Mouse (Mus musculus) R1 (cell line): ENCODE measurements around the gene Riok1.
A peak's percentile ranks its signal among the peaks of the same experiment; 100 is the strongest.

Source experiments
- DNase-seq: peaks from one replicate; pipeline ENCODE4 v3.0.0-alpha.2; 2018; ENCODE audit warnings: low read depth, low spot score

Gene Riok1

DNA sequence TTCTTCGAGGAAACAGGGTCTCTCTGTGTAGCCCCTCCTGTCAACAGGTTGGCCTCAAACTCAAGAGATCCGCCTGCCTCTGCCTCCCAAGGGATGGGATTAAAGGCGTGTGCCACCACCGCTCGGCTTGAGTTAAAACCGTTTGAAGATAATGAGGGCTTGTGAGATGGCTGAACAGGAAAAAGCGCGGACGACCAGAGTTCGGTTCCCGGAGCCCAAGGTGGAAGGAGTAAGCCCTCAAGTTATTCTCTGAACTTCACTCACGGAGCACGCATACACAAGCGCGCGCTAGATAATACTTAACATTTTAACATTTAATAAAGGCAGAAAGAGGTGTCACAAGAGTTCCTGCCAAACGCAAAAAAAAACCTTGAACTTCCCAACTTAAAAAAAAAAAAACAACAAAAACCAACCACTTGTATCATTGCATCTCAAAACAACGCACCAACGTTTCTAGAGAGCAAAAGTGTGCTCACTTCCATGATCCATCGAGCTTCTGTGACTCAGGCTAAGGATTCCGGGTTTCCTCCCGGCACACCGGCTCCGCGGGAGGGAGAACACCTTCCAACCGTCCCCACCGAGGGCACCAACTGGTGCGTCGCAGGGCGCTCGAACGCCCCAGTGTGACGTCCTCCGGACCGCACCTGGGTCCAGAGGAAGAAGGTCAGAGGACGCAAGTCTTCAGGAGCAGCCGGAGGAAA is at the start of gene Riok1:
Riok1 (plus strand) TSS at position 653 of the 701 bp plus-strand sequence.
- peak; percentile 34 for DNase-seq

DNA sequence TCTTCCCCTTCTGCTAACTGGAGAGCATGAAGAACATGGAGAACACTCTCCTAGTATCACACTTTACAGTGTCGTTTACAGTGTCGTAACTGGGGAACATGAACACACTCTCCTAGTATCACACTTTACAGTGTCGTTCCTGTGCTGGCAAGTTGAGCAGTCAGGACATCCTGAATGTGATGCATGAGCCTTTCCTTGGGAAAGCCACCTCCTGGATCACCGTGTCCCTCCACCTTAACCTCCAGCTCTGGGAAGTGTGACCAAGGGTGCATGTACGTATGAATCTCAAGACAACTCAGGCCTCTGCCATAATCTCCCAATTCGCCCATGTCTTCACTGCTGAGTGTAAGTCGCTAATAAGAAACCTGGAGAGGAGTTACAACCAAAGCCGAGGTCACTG is 47.1 kb upstream of the Riok1 start:
- DNase-seq, result no peak

DNA sequence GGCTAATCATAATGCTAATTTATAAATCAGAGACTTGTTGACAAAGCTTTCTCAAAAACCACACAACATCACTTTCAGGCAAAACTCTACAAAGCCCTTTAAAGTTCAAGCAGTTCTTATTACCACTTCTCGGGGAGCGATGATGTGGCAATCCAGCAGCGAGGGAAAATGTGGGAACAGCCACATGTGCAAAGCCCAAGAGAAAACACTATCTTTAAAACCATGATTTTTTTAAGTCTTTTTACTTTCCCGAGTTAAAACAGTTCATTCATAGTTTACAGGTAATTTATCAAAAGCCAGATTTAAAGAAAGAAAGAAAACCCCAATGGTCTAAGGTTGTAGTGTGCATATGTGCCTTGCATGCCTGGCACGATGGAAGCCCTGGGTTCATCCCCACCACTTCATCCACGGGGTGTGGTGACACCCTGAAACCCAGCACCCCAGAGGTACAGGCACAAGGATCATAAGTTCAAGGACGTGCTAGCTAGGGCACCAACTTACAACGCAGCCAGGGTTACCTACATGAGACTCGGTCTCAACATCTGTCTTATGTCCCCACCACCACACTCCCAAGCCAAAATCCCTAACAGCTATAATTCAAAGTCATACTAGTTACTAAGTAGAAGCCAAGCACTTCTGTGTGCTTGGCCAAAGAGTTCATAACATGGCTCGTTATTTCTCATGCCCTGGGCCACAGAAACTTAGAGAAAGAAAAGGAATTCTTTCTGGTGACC is 44.0 kb upstream of the Riok1 start:
- no peak for DNase-seq

DNA sequence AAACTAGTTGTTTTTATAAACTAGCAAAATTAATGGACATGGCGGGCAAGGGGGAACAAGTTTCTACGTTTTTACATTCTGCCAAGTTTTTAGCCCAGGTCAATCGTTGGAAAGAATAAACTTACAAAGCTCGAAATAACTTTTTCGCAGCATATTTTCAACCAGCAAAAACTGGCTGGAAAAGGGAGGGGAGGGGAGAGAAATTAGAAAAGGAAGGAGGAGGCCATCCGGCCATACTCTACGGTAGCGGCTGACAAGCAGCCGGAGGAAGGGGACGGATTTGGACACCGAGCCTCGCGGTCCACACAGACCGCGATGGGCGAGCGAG is 43.5 kb upstream of the Riok1 start:
- DNase-seq, result no peak

DNA sequence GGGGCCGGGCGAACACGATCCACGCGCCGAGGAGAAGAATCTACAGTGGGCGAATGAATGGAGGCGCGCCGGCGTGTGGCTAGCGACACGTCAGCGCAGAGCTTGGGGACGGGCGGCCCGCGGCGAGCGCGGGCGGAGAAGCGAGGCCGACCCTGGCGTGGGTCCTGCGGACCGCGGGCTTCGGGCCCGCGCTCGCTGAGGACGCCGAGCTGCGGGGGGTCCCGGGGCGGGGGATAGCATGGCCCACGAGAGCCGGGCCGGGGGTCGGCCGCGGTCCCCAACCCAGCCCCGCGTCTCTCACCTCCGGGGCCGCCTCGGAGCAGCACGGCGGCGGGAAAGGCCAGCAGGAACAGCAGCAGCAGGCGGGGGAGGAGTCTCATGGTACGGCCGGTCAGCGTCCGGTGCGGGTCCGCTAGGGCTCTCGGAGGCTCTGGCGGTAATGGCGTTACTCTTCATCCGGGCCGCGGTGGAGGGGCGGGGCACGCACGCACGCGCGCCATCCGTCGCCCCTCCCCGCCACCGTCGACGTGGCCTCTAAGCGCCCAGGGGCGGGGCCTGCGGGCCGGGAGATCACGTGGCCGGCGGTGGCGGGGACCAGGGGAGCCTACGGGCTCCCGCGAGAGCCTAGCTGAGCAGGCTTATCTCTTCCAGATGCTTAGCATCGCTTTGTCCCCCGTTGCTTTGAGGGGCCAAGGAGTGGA is 42.9 kb upstream of the Riok1 start, which contains the start of gene Ssr1:
Ssr1 (minus strand) TSS at position 514 of the 701 bp plus-strand sequence.
- peak; percentile 89 for DNase-seq

DNA sequence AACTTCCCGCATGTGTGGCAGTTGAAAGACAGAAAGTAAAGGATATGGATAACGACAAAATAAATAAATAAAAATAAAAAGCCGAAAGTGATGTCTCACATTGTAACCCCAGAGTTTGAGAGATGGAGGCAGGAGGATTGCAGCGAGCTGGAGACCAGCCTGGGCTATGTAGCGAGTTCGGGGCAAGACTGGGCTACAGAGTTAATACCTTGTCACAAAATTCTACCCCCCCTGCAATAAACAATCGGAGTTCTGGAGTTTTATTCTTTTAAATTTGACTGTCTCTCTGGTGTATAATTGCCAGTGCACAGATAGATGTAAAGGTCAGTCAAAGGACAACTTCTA is 42.4 kb upstream of the Riok1 start:
- no peak for DNase-seq

DNA sequence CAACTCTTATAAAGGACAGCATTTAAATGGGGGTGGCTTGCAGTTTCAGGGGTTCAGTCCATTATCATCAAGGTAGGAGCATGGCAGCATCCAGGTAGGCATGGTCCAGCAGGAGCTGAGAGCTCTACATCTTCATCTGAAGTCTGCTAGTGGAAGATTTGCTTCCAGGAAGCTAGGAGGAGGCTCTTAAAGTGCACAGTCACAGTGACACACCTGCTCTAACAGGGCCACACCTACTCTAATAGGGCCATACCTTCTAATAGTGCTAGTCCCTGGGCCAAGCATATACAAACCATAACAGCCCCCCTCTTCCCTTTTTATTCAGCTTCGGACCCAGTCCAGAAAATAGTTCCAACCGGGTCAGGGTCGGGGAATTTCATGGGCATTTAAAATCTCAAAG is 37.1 kb upstream of the Riok1 start:
- no peak for DNase-seq

DNA sequence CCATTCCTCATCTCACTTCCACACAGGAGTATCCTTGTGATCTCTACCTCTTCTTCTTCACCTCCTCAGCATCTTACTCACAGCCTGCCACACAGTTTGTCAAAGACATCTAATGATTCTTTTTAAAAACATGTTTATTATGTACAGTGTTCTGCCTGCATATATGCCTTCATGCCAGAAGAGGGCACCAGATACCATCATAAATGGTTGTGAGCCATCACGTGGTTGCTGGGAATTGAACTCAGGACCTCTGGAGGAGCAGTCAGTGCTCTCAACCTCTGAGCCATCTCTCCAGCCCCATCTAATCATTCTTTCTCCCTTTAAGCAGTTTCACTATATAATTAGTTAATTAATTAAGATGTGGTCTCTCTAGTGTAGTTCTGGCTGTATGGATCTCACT is 34.3 kb upstream of the Riok1 start:
- peak; percentile 39 for DNase-seq

DNA sequence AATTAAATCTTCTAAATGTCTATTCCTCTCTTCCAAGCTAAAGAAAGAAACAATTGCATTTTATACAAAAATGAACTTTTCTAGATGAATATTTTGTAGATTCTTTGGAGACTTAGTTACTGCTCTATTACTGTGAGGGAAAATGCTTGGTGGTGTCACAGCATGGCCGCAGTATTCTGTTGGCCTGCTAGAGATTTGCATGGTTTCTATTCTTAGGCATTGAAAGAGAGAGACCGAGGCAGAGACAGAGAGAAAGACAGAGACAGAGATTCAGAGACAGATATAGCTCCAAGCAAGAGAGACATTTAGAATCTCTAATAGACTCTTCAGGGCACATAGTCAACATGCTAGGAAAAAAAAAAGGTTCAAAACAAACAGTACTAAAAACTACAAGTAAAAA is 28.8 kb upstream of the Riok1 start:
- no peak for DNase-seq

DNA sequence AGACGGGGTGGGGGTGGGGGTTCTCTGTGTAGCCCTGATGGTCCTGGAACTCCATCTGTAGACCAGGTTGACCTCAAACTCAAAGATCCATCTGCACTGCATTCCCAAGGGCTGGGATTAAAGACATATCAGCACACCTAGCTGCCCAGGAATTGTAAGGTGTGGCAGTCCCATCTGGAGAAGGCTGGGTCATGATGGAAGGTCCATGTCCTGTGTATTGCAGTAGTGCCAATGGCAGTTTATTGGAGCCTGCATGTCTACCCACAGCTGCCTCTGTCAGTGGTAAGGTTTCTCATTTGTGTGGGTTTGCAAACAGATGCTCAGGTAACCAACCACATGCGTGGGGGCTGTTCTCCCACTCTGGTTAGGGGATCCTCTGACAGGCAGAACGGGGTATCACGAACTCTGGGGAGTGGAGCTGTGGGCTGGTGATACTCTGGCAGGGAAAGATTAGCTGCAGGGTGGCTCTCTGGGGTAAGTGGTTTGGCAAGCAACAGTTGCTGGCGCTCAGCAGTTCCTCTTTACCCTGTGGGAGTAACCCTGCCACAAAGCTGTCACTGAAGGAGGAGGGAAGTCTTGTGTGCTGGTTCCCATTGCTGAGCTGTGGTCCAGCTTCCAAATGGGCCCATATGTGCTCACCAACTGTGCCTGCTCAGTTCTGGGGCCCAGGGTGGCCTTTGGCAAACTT is 26.9 kb upstream of the Riok1 start:
- DNase-seq, result no peak

DNA sequence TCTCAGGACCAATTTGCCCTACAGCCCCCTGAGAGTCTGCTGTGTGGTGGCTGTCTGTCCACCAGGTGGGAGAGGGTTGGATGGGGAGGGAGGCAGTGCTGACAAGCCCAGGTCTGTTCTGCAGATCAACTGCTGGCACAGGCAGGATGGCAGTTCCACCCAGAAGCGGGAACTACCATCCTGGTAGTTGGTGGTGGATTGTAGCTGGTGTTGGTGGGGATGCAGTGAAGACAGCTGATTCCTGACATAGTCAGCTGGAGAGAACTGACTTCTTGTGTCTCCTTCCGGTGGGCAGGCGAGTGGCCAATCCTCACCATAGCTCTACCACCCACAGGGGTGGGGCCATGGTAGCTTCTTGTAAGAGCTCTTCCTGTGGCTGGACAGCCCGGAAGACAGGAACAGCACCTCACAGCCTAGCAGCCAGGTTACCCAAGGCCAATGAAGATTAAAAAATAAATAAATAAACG is 26.3 kb upstream of the Riok1 start:
- no peak for DNase-seq

DNA sequence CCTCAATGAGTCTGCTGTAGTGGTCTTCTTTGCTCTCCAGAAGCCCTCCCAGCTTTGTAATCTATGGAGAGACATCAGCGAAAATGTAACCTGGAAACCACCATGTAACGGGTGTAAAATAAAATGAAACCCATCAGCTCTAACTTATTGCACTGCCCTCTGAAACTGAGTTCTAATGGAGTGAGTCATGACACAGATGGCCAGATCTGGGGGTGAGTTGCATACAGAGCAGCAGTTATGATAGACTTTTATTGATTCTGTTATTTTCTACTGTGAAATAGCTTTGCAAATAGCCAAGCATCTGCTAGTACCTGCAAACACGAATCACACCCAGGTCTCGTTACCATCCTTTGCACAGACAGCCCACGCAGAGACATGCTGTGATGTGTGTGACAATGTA is 24.4 kb upstream of the Riok1 start:
- no peak for DNase-seq

DNA sequence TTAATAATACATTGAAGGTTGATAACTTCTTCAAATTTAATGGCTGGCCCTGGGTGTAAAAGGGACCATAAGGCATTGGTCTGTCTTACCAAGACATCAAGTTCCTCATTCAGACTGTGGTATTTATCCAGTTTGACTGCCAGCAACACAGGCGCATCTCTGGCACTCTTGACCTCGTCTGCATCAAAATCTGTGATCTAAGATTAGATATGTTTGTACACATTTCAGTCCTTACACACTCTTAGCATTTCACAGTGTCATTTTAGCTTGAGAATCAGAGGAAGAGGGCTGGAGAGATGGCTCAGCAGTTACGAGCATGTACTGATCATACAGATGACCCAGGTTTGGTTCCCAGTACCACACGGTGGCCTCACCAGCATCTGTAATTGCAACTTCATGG is 21.2 kb upstream of the Riok1 start:
- DNase-seq, result no peak

DNA sequence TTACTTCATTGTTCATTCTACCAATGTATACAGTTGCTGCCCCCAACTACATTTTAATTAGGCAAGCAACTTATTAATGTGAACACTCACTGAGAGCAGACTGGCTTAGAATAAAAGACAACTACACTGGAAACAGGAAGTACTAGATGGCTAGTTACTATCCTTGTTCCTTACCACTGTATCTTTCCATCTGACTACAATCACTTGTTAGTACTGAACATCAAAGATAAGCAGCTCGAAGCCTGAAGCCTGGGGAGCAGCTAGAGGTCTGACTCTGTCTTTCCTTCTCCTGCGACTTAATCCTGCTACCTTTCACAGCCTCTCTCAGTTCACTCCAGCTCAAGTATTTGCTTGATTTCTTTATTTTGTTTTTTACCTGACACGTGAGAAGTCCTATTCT is 18.0 kb upstream of the Riok1 start:
- DNase-seq, result no peak

DNA sequence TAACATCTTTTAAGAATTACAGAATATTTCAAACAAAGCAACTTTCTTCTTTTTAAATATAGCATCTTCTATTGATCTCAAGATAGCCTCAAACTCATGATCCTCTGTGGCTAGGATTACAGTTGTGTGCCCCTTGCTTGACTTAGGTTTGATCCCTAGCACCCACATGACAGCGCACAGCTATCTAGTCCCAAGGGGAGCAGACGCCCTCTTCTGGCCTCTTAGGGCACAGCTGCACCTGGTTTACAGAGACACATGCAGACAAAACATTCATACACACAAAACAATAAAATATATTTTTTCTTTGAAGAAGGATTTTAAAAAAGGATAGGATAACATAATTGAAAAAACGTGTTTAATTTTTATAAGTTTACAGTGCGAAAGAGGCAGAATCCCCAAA is 10.9 kb upstream of the Riok1 start:
- DNase-seq, result peak; percentile 62

DNA sequence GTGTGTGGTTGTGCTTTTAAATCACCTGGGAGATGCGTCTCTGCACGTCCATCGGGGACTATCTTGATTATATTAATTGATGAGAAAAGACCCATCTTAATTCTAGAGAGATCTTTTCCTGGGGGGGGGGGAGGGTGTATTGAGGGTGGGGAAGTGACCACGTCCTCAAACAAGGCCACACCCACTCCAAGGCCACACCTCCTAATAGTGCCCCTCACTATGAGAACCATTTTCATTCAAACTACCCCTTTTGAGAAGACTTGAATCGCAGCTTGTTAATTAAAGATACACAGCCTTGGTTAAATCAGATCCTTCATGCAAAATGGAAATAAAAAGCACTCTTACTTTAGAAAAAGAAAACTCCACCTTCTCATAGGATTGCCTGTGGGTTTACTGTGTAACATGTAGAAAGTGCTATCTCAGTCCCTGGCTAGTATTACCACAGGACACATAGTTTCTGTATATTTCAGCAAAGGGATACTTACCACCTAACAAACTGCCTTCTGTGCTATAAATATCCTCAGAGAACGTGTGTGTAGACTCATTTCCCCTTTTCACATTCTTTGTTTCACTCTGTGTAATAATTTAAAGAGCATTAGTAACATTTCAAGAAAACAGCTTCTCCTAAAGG is 9.1 kb upstream of the Riok1 start:
- no peak for DNase-seq

DNA sequence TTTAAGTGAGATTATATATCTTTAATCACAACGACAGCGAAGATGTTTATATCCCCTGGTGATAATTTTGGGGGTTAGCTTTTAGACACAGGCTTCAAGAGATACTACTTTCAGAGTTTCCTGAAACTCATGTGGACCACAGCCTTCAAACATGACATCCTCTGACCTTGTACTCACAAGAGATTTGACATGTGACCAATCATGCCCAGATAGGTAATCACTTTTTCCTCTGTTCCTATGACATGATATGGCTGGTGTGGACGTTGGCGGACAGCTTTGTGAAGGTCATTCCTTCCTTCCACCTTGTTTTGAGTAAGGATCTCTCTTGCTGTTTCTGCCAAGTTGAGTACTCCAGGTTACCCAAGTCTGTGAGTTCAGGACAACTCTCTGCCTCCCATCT is 8.4 kb upstream of the Riok1 start:
- no peak for DNase-seq

DNA sequence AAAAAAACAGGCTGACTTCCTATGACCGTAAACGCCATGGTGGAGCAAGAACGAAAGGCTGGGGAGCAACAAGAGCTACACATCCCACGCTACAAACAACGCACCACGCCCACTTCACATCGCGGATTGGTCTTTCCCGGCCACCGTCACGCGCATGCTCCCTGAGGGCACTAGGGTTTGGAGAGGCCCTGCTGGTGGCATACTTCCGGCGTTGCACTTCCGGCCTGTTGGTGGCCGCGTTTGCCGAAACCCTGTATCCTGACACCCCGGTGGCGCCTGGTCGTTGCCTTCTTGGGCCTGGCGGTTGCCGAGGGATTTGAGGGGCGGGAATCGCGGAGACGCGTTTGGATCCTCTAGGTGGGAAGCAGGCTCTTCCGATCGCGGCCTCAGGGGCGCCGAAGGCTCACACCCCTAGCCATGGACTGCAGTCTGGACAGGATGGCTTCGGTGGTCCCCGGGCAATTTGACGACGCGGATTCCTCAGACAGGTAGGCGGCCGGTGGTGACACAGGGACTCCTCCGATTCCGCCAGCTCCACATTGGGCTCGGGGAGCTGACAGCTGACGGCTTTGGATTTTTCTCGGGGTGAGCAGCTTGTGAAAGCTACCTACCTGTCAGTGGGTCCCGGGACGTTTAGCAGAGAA is 371 bp downstream of the Riok1 start, which contains the start of gene Cage1:
Cage1 (minus strand) TSS at position 26 of the 644 bp plus-strand sequence.
- peak; percentile 99 for DNase-seq

DNA sequence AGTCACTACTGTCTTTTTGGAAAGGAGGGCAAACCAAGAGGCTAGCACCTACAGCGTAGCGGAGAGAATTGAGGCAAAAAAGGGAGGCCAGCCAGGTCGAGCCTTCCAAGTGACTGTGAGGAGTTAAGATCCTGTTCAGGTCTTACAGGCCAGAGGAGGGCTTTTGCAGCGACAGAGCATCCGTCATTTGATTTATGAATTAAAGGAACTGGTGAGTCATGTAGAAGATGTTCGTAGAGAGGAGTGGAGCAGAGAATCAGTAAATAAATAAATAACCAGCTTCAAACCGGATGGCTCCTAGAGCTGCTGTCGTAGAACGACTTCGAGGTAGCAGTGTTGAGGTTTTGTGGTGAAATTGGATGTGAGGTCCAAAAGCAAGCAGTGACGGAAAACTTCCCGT is 1.0 kb downstream of the Riok1 start:
- no peak for DNase-seq

DNA sequence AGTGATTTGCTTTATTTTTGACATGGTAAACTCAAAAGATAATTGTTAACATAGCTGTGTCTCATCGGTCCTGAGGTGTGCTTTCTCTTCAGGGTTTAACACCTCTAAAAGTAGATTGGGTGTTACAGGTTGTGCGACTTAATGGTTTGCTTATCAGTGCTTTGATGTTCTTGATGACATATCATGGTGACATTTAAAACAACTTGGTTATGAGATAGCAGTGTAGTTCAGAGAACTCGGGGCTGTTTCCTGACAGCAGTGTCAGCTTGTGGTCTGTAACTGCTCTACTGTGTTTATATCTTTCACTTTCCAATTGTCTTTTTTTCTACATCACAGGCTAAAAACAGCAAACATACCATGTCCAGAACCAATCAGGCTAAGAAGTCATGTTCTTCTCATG is 13.1 kb downstream of the Riok1 start:
- no peak for DNase-seq

DNA sequence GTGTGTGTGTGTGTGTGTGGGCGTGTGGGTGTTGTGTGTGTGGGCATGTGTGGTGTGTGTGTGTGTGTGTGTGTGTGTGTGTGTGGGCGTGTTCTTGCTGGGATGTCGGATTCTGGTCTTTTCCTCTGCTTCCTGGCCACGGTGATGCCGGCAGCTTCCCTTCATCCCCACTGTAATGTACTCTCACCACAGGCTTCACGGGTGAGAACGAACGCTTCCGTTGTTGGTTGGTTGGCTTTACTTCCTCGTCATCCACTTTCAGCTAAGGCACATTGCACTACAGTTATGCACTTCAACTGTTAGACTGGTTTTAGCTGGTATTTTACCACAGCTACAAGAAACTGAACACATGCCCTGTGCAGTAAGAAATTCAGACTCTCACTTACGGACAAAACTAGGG is 25.9 kb downstream of the Riok1 start:
- no peak for DNase-seq
